Mouse (Mus musculus) spleen, adult 2 months (tissue): ENCODE measurements around the gene Etl4. TPM values are rescaled to one million over a fixed set of nuclear protein-coding genes. Genes with fewer than 3 reads are reported as not detected.

ENCODE experiments used
- DNase-seq, 2 experiments: peaks; one replicate each; pipeline versions ENCODE4 v3.0.0 to v3.0.0-alpha.2; 2012 to 2021; ENCODE audit warnings: low spot score in 2 of 2, low read depth in 1 of 2
- H3K27ac ChIP-seq: fragments of 200-500 bp; 2 replicates; pipeline ENCODE4 v1.5.1; 2012; ENCODE audit warnings: low read length, inconsistent platforms; ENCODE audit not compliant: insufficient read depth
- H3K27me3 ChIP-seq: fragments of 200-500 bp; 2 replicates; pipeline ENCODE4 v1.6.1; 2012; ENCODE audit warnings: mild to moderate bottlenecking, moderate library complexity, low read length, inconsistent platforms; ENCODE audit not compliant: control insufficient read depth, insufficient read depth
- H3K36me3 ChIP-seq: fragments of 200-500 bp; 2 replicates; pipeline ENCODE4 v1.6.1; 2012; ENCODE audit warnings: mild to moderate bottlenecking, low read length, inconsistent platforms; ENCODE audit not compliant: control insufficient read depth, insufficient read depth
- H3K4me1 ChIP-seq: fragments of 200-500 bp; 2 replicates; pipeline ENCODE4 v1.6.1; 2011; ENCODE audit warnings: inconsistent platforms; ENCODE audit not compliant: control insufficient read depth, insufficient read depth, insufficient read length
- H3K4me3 ChIP-seq: fragments of 200-500 bp; 2 replicates; pipeline ENCODE4 v1.5.1; 2011; ENCODE audit warnings: mild to moderate bottlenecking, inconsistent platforms; ENCODE audit not compliant: insufficient read depth, insufficient read length; ENCODE audit errors: extremely low read depth
- CTCF ChIP-seq: fragments of 200-500 bp; IDR thresholded peaks from 2 replicates; pipeline ENCODE4 v1.5.1; 2011; ENCODE audit warnings: mild to moderate bottlenecking, inconsistent platforms; ENCODE audit not compliant: insufficient read depth, insufficient read length, insufficient replicate concordance; ENCODE audit errors: extremely low read depth
- POLR2A ChIP-seq: fragments of 200-500 bp; IDR thresholded peaks from 2 replicates; pipeline ENCODE4 v1.6.1; 2011; ENCODE audit warnings: low read depth, low read length, inconsistent platforms
- WGBS: fragments of 180-500 bp; shearing (Covaris S2); methylation state at CpG from one replicate; pipeline ENCODE4 v1.1.7; 2018; 5-methylcytosine and 5-hydroxymethylcytosine counted together
- polyA plus RNA-seq: library from polyadenylated mRNA; depleted of rRNA; stranded (reverse); fragments of >200 nt; gene quantifications from 2 replicates; pipeline ENCODE4 v1.2.3, GENCODE M21; 2012

Etl4 gene
- polyA plus RNA-seq, 1 experiment = 5.3 TPM

GRCm38 (mm10) chr2:20697719-20698118 lies 788.1 kb downstream of the Etl4 start:
- no peaks in the 10 kb centered on the region for H3K4me1 ChIP-seq
- no peak overlapping the region for H3K27ac ChIP-seq
- WGBS = 78% methylated on average over 1 of the region's 1 CpGs
- no peak for DNase-seq
- no peaks in the 10 kb centered on the region for H3K27me3 ChIP-seq
- no peak overlapping the region for H3K4me3 ChIP-seq
- TF ChIP-seq POLR2A = no peak
- TF ChIP-seq CTCF = no peak
- H3K36me3 ChIP-seq = no peaks in the 10 kb centered on the region

GRCm38 (mm10) chr2:20705110-20705509 lies 795.5 kb downstream of the Etl4 start:
- WGBS = 88% methylated on average over 4 of the region's 4 CpGs
- H3K36me3 ChIP-seq = no peaks in the 10 kb centered on the region
- H3K4me1 ChIP-seq = no peaks in the 10 kb centered on the region
- H3K4me3 ChIP-seq = no peak overlapping the region
- TF ChIP-seq POLR2A = no peak
- TF ChIP-seq CTCF = no peak
- DNase-seq = no peak
- H3K27me3 ChIP-seq = no peaks in the 10 kb centered on the region; the same call in 1 of the 2 replicates
- no peak overlapping the region for H3K27ac ChIP-seq

- no peaks in the 10 kb centered on the region; the same call in 1 of the 2 replicates for H3K27me3 ChIP-seq
- TF ChIP-seq CTCF (no peak), POLR2A (no peak)
- H3K4me3 ChIP-seq = no peak overlapping the region
- H3K36me3 ChIP-seq = no peaks in the 10 kb centered on the region
- no peaks in the 10 kb centered on the region for H3K4me1 ChIP-seq
- no peak for DNase-seq
- no peak overlapping the region for H3K27ac ChIP-seq
- WGBS = 87% methylated on average over 7 of the region's 7 CpGs
Observed at GRCm38 (mm10) chr2:20710589-20710988, 801.0 kb downstream of the Etl4 start.

GRCm38 (mm10) chr2:20711024-20711423 lies 801.4 kb downstream of the Etl4 start:
- Histone ChIP-seq H3K27ac (no peak overlapping the region), H3K4me1 (no peaks in the 10 kb centered on the region), H3K36me3 (no peaks in the 10 kb centered on the region), H3K4me3 (no peak overlapping the region), H3K27me3 (no peaks in the 10 kb centered on the region; the same call in 1 of the 2 replicates)
- DNase-seq = no peak
- no peak for TF ChIP-seq POLR2A
- TF ChIP-seq CTCF = no peak
- WGBS = 68% methylated on average over 2 of the region's 2 CpGs

- Histone ChIP-seq H3K4me3 (no peak overlapping the region), H3K27me3 (no peaks in the 10 kb centered on the region), H3K4me1 (no peaks in the 10 kb centered on the region), H3K36me3 (no peaks in the 10 kb centered on the region), H3K27ac (no peak overlapping the region)
- no peak for DNase-seq
- TF ChIP-seq POLR2A (no peak), CTCF (no peak)
- WGBS = 89% methylated on average over 4 of the region's 4 CpGs
Observed at GRCm38 (mm10) chr2:20719105-20719504, 809.5 kb downstream of the Etl4 start.

GRCm38 (mm10) chr2:20721098-20721497 lies 811.5 kb downstream of the Etl4 start:
- no peak for DNase-seq
- no peak overlapping the region for H3K27ac ChIP-seq
- H3K4me1 ChIP-seq = no peaks in the 10 kb centered on the region
- no peak for TF ChIP-seq CTCF
- TF ChIP-seq POLR2A = no peak
- H3K4me3 ChIP-seq = no peak overlapping the region
- WGBS = 87% methylated on average over 3 of the region's 3 CpGs
- no peaks in the 10 kb centered on the region for H3K36me3 ChIP-seq
- no peaks in the 10 kb centered on the region for H3K27me3 ChIP-seq

GRCm38 (mm10) chr2:20722165-20722991 lies 812.8 kb downstream of the Etl4 start:
- Histone ChIP-seq H3K27me3 (no peaks in the 10 kb centered on the region), H3K4me3 (no peak overlapping the region), H3K36me3 (no peaks in the 10 kb centered on the region), H3K27ac (no peak overlapping the region), H3K4me1 (no peaks in the 10 kb centered on the region)
- TF ChIP-seq CTCF = no peak
- no peak for TF ChIP-seq POLR2A
- WGBS = 34% methylated on average over 15 of the region's 15 CpGs
- DNase-seq = no peak
